Comparison of ENCODE assay signal across 8 mouse cellular contexts in the genomic region with DNA sequence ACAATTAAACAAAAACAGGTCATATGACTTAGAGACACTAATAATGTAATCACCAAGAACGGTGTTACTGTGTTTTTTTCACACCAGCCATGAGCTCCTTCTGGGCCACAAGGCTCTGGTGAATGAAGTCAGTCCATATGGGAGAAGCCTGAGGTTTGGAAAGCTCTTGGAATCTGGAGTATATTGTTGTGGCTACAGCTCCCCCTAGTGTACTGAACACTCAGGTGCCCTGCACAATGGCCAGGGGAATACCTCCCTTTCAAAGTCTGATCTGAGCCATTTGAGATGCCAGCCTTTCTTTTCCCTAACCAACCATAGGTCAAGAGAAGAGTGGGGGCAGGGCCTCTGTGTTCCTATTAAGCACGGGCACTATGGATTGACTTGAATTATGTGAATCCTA.
DNase-seq lines count a peak whose midpoint lies in the region; ATAC-seq and TF ChIP-seq lines count a peak whose summit lies in the region.

No protein-coding gene starts in this region.

- 5% methylated on average over 2 of the region's 2 CpGs for WGBS in heart, embryonic 10.5 days
- 7% methylated on average over 2 of the region's 2 CpGs for WGBS in limb, embryonic 11.5 days
- 11% methylated on average over 2 of the region's 2 CpGs for WGBS in midbrain, embryonic 13.5 days
- 13% methylated on average over 2 of the region's 2 CpGs for WGBS in stomach, embryonic 16.5 days

- 0 out of 2 replicates have a peak, but pooled peaks cover 10% of the 10 kb centered on the region for H3K4me1 ChIP-seq in heart, embryonic 10.5 days
- no peaks in the 10 kb centered on the region for H3K4me1 ChIP-seq in limb, embryonic 11.5 days (ENCODE audit: control insufficient read depth, insufficient read depth, low read length)
- no peaks in the 10 kb centered on the region for H3K4me1 ChIP-seq in midbrain, embryonic 13.5 days (replicated peaks)
- no peaks in the 10 kb centered on the region; the same call in 1 of the 2 replicates for H3K4me1 ChIP-seq in stomach, embryonic 16.5 days (ENCODE audit: control insufficient read depth, insufficient read depth, low read length)

- no peak overlapping the region for H3K4me2 ChIP-seq in limb, embryonic 11.5 days (ENCODE audit: low read depth, severe bottlenecking)
- no peak overlapping the region for H3K4me2 ChIP-seq in midbrain, embryonic 13.5 days (replicated peaks)
- H3K4me2 ChIP-seq in stomach, embryonic 16.5 days (ENCODE audit: low read depth, low read length) = no peak overlapping the region

- peak; percentile 35 for DNase-seq in adrenal gland, adult 8-10 months
- DNase-seq in embryo, embryonic 9.5 days (ENCODE audit: extremely low spot score) = peak; percentile 83
- DNase-seq in heart, embryonic 10.5 days (ENCODE audit: low spot score) = no peak
- peak; percentile 86 for DNase-seq in kidney, adult 9 months
- peak; percentile 82 for DNase-seq in limb, embryonic 11.5 days (ENCODE audit: low spot score)

- no peak overlapping the region for H3ac ChIP-seq in C2C12 (ENCODE audit: control insufficient read depth, insufficient read length, low read depth)

- no peak overlapping the region for H3K9ac ChIP-seq in limb, embryonic 11.5 days (ENCODE audit: low read length)
- no peak overlapping the region for H3K9ac ChIP-seq in midbrain, embryonic 13.5 days (replicated peaks)
- no peak overlapping the region for H3K9ac ChIP-seq in stomach, embryonic 16.5 days (ENCODE audit: low read length)

- H3K9me3 ChIP-seq in heart, embryonic 10.5 days = no peaks in the 10 kb centered on the region
- H3K9me3 ChIP-seq in limb, embryonic 11.5 days (ENCODE audit: control insufficient read depth, low read length) = no peaks in the 10 kb centered on the region
- no peaks in the 10 kb centered on the region for H3K9me3 ChIP-seq in midbrain, embryonic 13.5 days
- no peaks in the 10 kb centered on the region for H3K9me3 ChIP-seq in stomach, embryonic 16.5 days (replicated peaks; ENCODE audit: control insufficient read depth, low read length)

- peak; percentile 50 for TF ChIP-seq CTCF in C2C12 (IDR thresholded peaks at IDR 0.05; ENCODE audit: control insufficient read depth, insufficient read depth, insufficient read length)

- H3K79me2 ChIP-seq in C2C12 (ENCODE audit: control insufficient read depth, insufficient read depth) = no peaks in the 10 kb centered on the region

- H3K27ac ChIP-seq in heart, embryonic 10.5 days = 0 out of 2 replicates have a peak overlapping the region, but pooled peaks have one; percentile 23
- no peak overlapping the region for H3K27ac ChIP-seq in limb, embryonic 11.5 days (replicated peaks; ENCODE audit: low read depth, low read length)
- no peak overlapping the region for H3K27ac ChIP-seq in midbrain, embryonic 13.5 days
- no peak overlapping the region for H3K27ac ChIP-seq in stomach, embryonic 16.5 days (ENCODE audit: low read length)

- peak; percentile 72 for ATAC-seq in limb, embryonic 11.5 days (ENCODE audit: insufficient number of reproducible peaks, low FRiP score, low TSS enrichment, low read depth)
- peak; percentile 92 for ATAC-seq in midbrain, embryonic 13.5 days
- peak; percentile 82 for ATAC-seq in stomach, embryonic 16.5 days (ENCODE audit: insufficient read depth, low FRiP score)

- H3K79me3 ChIP-seq in C2C12 (ENCODE audit: low read depth) = no peaks in the 10 kb centered on the region

- H3K27me3 ChIP-seq in C2C12 (ENCODE audit: control insufficient read depth, insufficient read depth, insufficient read length) = no peaks in the 10 kb centered on the region
- no peaks in the 10 kb centered on the region for H3K27me3 ChIP-seq in heart, embryonic 10.5 days (ENCODE audit: insufficient read depth, poor library complexity, severe bottlenecking)
- H3K27me3 ChIP-seq in limb, embryonic 11.5 days (ENCODE audit: control insufficient read depth, insufficient read depth, low read length) = no peaks in the 10 kb centered on the region
- no peaks in the 10 kb centered on the region for H3K27me3 ChIP-seq in midbrain, embryonic 13.5 days
- H3K27me3 ChIP-seq in stomach, embryonic 16.5 days (ENCODE audit: control insufficient read depth, insufficient read depth, low read length) = no peaks in the 10 kb centered on the region

- no peak overlapping the region for H3K4me3 ChIP-seq in C2C12 (ENCODE audit: insufficient read depth, poor library complexity, severe bottlenecking)
- H3K4me3 ChIP-seq in heart, embryonic 10.5 days = no peak overlapping the region
- no peak overlapping the region for H3K4me3 ChIP-seq in limb, embryonic 11.5 days (ENCODE audit: low read depth, low read length)
- no peak overlapping the region for H3K4me3 ChIP-seq in midbrain, embryonic 13.5 days (replicated peaks)
- no peak overlapping the region for H3K4me3 ChIP-seq in stomach, embryonic 16.5 days (replicated peaks; ENCODE audit: low read length)

- no peaks in the 10 kb centered on the region for H3K36me3 ChIP-seq in C2C12 (ENCODE audit: control insufficient read depth, insufficient read depth)
- H3K36me3 ChIP-seq in heart, embryonic 10.5 days = no peaks in the 10 kb centered on the region
- H3K36me3 ChIP-seq in limb, embryonic 11.5 days (ENCODE audit: control insufficient read depth, insufficient read depth, low read length) = no peaks in the 10 kb centered on the region
- H3K36me3 ChIP-seq in midbrain, embryonic 13.5 days = no peaks in the 10 kb centered on the region
- no peaks in the 10 kb centered on the region for H3K36me3 ChIP-seq in stomach, embryonic 16.5 days (ENCODE audit: control insufficient read depth, insufficient read depth, low read length)

TF ChIP-seq in C2C12, 6 proteins besides CTCF, POLR2A, EP300 and RAD21:
- no peak for TF ChIP-seq MYOG (IDR thresholded peaks at IDR 0.05; ENCODE audit: control insufficient read depth, extremely low read depth, insufficient read length)
- TF ChIP-seq USF1 (IDR thresholded peaks at IDR 0.05; ENCODE audit: low read depth) = no peak
- TF ChIP-seq CEBPB (IDR thresholded peaks at IDR 0.05; ENCODE audit: low read depth) = no peak
- TF ChIP-seq MYOD1 (IDR thresholded peaks at IDR 0.05; ENCODE audit: control insufficient read depth, insufficient read length, low read depth) = no peak
- TF ChIP-seq MAX (IDR thresholded peaks at IDR 0.05) = no peak
- no peak for TF ChIP-seq FOSL1 (IDR thresholded peaks at IDR 0.05; ENCODE audit: insufficient read depth, low read length, poor library complexity, severe bottlenecking)
TF ChIP-seq in C2C12: peak in this region for 0.
